Mouse (Mus musculus) hindbrain, embryonic 11.5 days (tissue): Measurements from ENCODE around the gene Ssh1. TPM values are rescaled to one million over a fixed set of nuclear protein-coding genes. Genes with fewer than 3 reads are reported as not detected.
A peak's percentile ranks its signal among the peaks of the same experiment; 100 is the strongest.

Experiments
- ATAC-seq: fragments of 200-750 bp; cut with Nextera tagmentation; 2 replicates; pipeline ENCODE4 v1.8.0; 2017; ENCODE audit warnings: mild to moderate bottlenecking, moderate TSS enrichment, moderate library complexity; ENCODE audit not compliant: low FRiP score
- DNase-seq: peaks from one replicate; pipeline ENCODE4 v3.0.0-alpha.2; 2015; ENCODE audit warnings: low spot score
- H3K27ac ChIP-seq: fragments of 300-500 bp; sonication (generic); 2 replicates; pipeline ENCODE4 v1.5.1; 2014; ENCODE audit warnings: mild to moderate bottlenecking, low read depth, low read length
- H3K27me3 ChIP-seq: fragments of 300-500 bp; sonication (generic); 2 replicates; pipeline ENCODE4 v1.6.1; 2014; ENCODE audit warnings: mild to moderate bottlenecking, low read length, moderate library complexity, mixed read lengths; ENCODE audit not compliant: control insufficient read depth, insufficient read depth
- H3K36me3 ChIP-seq: fragments of 300-500 bp; sonication (generic); 2 replicates; pipeline ENCODE4 v1.6.1; 2014; ENCODE audit warnings: mild to moderate bottlenecking, low read length, moderate library complexity, mixed read lengths; ENCODE audit not compliant: control insufficient read depth, insufficient read depth
- H3K4me1 ChIP-seq: fragments of 300-500 bp; sonication (generic); replicated peaks from 2 replicates; pipeline ENCODE4 v1.6.1; 2014; ENCODE audit warnings: low read length, mixed read lengths; ENCODE audit not compliant: control insufficient read depth, insufficient read depth
- H3K4me2 ChIP-seq: fragments of 300-500 bp; sonication (generic); replicated peaks from 2 replicates; pipeline ENCODE4 v1.6.1; 2014; ENCODE audit warnings: mild to moderate bottlenecking, low read depth, low read length
- H3K4me3 ChIP-seq: fragments of 300-500 bp; sonication (generic); 2 replicates; pipeline ENCODE4 v1.5.1; 2014; ENCODE audit warnings: low read depth, low read length
- H3K9ac ChIP-seq: fragments of 300-500 bp; sonication (generic); 2 replicates; pipeline ENCODE4 v1.6.1; 2014; ENCODE audit warnings: low read depth, low read length
- H3K9me3 ChIP-seq: fragments of 300-500 bp; sonication (generic); 2 replicates; pipeline ENCODE4 v1.6.1; 2016; ENCODE audit warnings: low read length; ENCODE audit not compliant: control insufficient read depth
- WGBS: fragments of 180-500 bp; shearing (Covaris S2); extraction: QIAGEN DNeasy Blood & Tissue Kit; methylation state at CpG from one replicate; pipeline ENCODE4 v1.1.7; 2014; 5-methylcytosine and 5-hydroxymethylcytosine counted together
- polyA plus RNA-seq: library from polyadenylated mRNA; unstranded; fragments of >200 nt; fragmentation: Nextera tagmentation; extraction: Ambion mirVana; gene quantifications from 2 replicates; pipeline ENCODE4 v1.2.1, GENCODE M21; 2014

The Ssh1 gene
- polyA plus RNA-seq, 1 experiment from 2014 or later = 30.3 TPM

- H3K4me3 ChIP-seq = peak overlapping the region; percentile 92
- H3K27me3 ChIP-seq = no peaks in the 10 kb centered on the region
- DNase-seq (peak; percentile 67), ATAC-seq (no peak)
- no peaks in the 10 kb centered on the region; the same call in 1 of the 2 replicates for H3K4me1 ChIP-seq
- peak overlapping the region; percentile 93 for H3K9ac ChIP-seq
- 24% methylated on average over 17 of the region's 17 CpGs for WGBS
- no peaks in the 10 kb centered on the region for H3K9me3 ChIP-seq
- peak overlapping the region; percentile 95 for H3K27ac ChIP-seq
- H3K36me3 ChIP-seq = no peaks in the 10 kb centered on the region
- peak overlapping the region; percentile 49 for H3K4me2 ChIP-seq
Observed at GRCm38 (mm10) chr5:113906958-113907735, 86.5 kb downstream of the Ssh1 start.

GRCm38 (mm10) chr5:113904987-113905386 is 88.7 kb downstream of the Ssh1 start:
- Histone ChIP-seq H3K4me3 (no peak overlapping the region), H3K27ac (no peak overlapping the region), H3K27me3 (no peaks in the 10 kb centered on the region), H3K36me3 (no peaks in the 10 kb centered on the region), H3K9me3 (no peaks in the 10 kb centered on the region), H3K9ac (no peak overlapping the region), H3K4me2 (no peak overlapping the region), H3K4me1 (peaks cover 4% of the 10 kb centered on the region)
- DNase-seq (no peak), ATAC-seq (no peak)
- WGBS = 58% methylated on average over 4 of the region's 4 CpGs

DNA sequence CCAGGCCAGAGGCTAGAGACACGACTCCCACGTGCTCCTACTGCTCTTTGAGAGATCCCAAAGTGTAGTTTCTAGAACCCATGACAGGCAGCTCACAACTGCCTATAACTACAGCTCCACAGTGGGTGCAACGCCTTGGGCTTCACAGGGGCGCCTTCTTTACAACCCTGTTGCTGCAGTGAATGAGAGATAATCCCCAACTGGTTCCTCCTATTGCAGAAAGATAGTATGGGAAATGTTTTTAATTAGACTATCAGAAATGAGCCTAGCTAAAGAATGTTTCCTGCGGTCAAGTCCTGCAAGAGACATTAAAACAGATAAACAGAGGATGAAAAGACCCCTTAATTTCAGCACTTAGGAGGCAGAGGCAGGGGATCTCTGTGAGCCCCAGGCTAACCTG is 90.7 kb downstream of the Ssh1 start:
- Histone ChIP-seq H3K9ac (no peak overlapping the region), H3K4me3 (no peak overlapping the region), H3K27me3 (no peaks in the 10 kb centered on the region), H3K4me1 (peaks cover 4% of the 10 kb centered on the region), H3K9me3 (no peaks in the 10 kb centered on the region), H3K27ac (no peak overlapping the region), H3K4me2 (no peak overlapping the region), H3K36me3 (no peaks in the 10 kb centered on the region)
- no peak for DNase-seq
- 86% methylated on average over 5 of the region's 5 CpGs for WGBS
- ATAC-seq = no peak

- Histone ChIP-seq H3K9ac (no peak overlapping the region), H3K4me3 (no peak overlapping the region), H3K4me2 (no peak overlapping the region), H3K27me3 (no peaks in the 10 kb centered on the region), H3K36me3 (no peaks in the 10 kb centered on the region), H3K9me3 (no peaks in the 10 kb centered on the region), H3K4me1 (peaks cover 4% of the 10 kb centered on the region), H3K27ac (no peak overlapping the region)
- ATAC-seq = no peak
- 85% methylated on average over 6 of the region's 6 CpGs for WGBS
- no peak for DNase-seq
Observed at GRCm38 (mm10) chr5:113902017-113902416, 91.7 kb downstream of the Ssh1 start.

DNA sequence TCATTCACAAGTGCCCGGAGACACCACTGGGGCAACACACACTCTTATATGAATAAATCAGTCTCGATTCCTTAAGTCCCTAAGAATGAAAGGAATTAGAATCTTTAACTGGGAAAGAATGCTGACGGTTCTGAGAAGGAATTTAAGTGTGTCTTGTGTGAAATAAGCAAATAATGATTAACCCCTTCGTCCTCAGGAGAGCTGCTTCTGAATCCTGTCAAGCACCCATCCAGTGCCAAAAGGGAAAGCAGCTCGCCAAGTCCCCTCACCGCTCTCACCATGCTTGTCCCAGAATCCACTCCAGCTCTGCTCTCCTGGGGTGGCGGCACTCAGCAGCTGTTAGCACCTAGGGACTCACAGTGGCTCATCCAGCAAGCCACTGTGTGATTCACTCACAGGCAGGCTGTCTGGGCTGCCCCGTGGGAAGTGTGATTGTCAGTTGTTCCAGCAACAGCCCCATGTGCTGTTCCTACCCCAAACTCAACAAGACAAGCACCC is 92.6 kb downstream of the Ssh1 start:
- no peaks in the 10 kb centered on the region for H3K27me3 ChIP-seq
- no peak overlapping the region for H3K27ac ChIP-seq
- no peak overlapping the region for H3K4me3 ChIP-seq
- no peaks in the 10 kb centered on the region for H3K36me3 ChIP-seq
- no peaks in the 10 kb centered on the region for H3K9me3 ChIP-seq
- WGBS = 61% methylated on average over 8 of the region's 8 CpGs
- ATAC-seq = no peak
- DNase-seq = peak; percentile 10
- peaks cover 4% of the 10 kb centered on the region for H3K4me1 ChIP-seq
- no peak overlapping the region for H3K9ac ChIP-seq
- H3K4me2 ChIP-seq = no peak overlapping the region

DNA sequence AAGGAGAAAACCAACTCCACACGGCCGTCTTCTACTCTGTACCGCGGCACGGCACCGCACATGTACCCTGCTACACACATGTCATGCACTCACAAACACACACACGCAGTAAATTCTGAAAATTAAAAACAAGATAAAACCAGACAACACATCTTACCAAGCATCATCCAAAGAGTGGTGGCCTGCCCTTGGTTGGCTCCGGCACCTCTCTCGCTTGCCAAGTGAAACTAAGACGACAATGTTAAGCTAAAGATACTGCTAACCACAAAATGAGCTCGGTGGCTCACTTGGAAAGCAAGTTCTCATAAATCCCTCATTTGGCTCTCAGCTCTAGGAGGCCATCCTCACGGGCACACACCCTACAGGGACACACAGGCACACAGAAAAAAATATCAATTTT is 94.2 kb downstream of the Ssh1 start:
- 93% methylated on average over 12 of the region's 12 CpGs for WGBS
- H3K36me3 ChIP-seq = no peaks in the 10 kb centered on the region
- ATAC-seq = no peak
- H3K27ac ChIP-seq = no peak overlapping the region
- DNase-seq = no peak
- H3K9me3 ChIP-seq = no peaks in the 10 kb centered on the region
- H3K4me1 ChIP-seq = peaks cover 4% of the 10 kb centered on the region
- no peak overlapping the region for H3K4me2 ChIP-seq
- H3K9ac ChIP-seq = no peak overlapping the region
- no peaks in the 10 kb centered on the region for H3K27me3 ChIP-seq
- no peak overlapping the region for H3K4me3 ChIP-seq

- no peaks in the 10 kb centered on the region for H3K36me3 ChIP-seq
- no peak overlapping the region for H3K9ac ChIP-seq
- no peaks in the 10 kb centered on the region for H3K9me3 ChIP-seq
- no peak overlapping the region for H3K4me3 ChIP-seq
- no peak for DNase-seq
- H3K4me2 ChIP-seq = no peak overlapping the region
- H3K27me3 ChIP-seq = no peaks in the 10 kb centered on the region
- 91% methylated on average over 7 of the region's 7 CpGs for WGBS
- peaks cover 9% of the 10 kb centered on the region; the same call in 1 of the 2 replicates for H3K4me1 ChIP-seq
- no peak for ATAC-seq
- H3K27ac ChIP-seq = no peak overlapping the region
Observed at GRCm38 (mm10) chr5:113892005-113892404, 101.7 kb downstream of the Ssh1 start.

DNA sequence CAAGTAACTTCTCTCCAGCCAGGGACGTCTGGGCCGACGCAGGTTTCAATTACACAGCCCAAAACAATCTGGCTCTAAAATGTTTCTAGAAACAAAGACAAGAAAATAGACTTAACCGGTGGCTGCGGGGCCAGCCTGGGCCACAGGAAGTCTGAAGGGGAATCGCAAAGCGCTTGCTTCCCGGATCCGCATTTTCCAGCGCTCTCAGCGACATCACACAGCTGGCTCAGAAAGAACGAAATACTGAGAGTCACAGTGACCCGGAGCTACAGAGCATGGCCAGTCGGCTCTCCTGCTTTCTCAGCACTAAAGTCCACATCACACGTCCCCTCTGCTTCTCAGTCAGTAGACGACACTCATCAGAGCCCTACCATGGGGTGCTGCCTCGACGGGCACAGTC is 102.8 kb downstream of the Ssh1 start:
- ATAC-seq (no peak), DNase-seq (peak; percentile 1)
- no peak overlapping the region for H3K9ac ChIP-seq
- H3K4me3 ChIP-seq = no peak overlapping the region
- WGBS = 84% methylated on average over 18 of the region's 18 CpGs
- H3K27me3 ChIP-seq = no peaks in the 10 kb centered on the region
- H3K4me2 ChIP-seq = no peak overlapping the region
- H3K9me3 ChIP-seq = no peaks in the 10 kb centered on the region
- H3K4me1 ChIP-seq = peaks cover 10% of the 10 kb centered on the region
- no peaks in the 10 kb centered on the region for H3K36me3 ChIP-seq
- no peak overlapping the region for H3K27ac ChIP-seq

DNA sequence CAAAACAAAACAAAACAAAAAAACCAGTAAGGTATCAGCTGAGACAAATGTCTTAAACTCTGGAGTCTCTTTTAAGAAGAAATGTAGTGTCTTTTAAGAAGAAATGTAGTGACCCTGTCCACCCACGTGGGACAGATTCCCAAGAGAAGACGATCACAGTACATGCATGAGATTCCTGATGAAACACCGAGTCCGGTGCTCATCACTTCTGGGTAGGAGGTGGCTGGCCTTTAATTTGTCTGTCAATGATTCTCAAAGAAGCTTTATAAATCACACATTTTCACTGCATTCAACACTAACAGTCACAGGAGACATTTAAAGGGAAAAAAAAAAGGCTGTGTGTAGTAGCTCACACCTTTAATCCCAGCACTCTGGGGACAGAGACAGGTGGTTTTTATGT is 103.8 kb downstream of the Ssh1 start:
- Histone ChIP-seq H3K4me3 (no peak overlapping the region), H3K4me2 (no peak overlapping the region), H3K9ac (no peak overlapping the region), H3K4me1 (peaks cover 13% of the 10 kb centered on the region), H3K36me3 (no peaks in the 10 kb centered on the region), H3K27ac (no peak overlapping the region), H3K27me3 (no peaks in the 10 kb centered on the region), H3K9me3 (no peaks in the 10 kb centered on the region)
- DNase-seq = peak; percentile 6
- WGBS = 49% methylated on average over 4 of the region's 4 CpGs
- no peak for ATAC-seq
